Mouse (Mus musculus) frontal cortex, adult (tissue): ENCODE results near the gene Oxct2a.

ENCODE experiments used
- ATAC-seq: cut with Nextera tagmentation; 2 replicates; pipeline ENCODE4 v1.9.2; 2017; ENCODE audit warnings: mild to moderate bottlenecking, moderate library complexity, mixed read lengths; ENCODE audit not compliant: low TSS enrichment

Gene Oxct2a

DNA sequence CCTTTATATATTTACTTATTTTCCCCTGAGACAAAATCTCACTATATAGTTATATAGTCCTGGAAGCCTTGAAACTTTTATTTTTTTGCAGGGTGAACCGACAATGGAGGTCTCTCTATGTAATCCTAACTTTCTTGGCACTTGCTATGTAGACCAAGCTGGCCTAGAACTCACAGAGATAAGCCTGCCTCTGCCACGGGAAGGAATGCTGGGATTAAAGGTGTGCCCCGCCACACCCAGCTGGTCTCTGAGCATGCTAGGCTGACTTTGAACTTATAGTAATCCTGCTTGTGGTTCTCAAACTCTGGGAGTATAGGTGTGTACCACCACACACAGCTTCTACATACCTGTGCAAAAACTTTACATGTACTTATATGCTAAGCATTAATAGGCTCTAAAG is 43.3 kb downstream of the Oxct2a start:
- ATAC-seq = no peak
